Mouse (Mus musculus): ENCODE measurements around the gene Hist2h2be.
"Not testable (repeated sequence)": the region's sequence is repeated elsewhere in the genome, so short reads cannot be mapped to it uniquely, and the experiment has no call there.

The Hist2h2be gene

GRCm38 (mm10) chr3:96238954-96239793 lies 18.3 kb downstream of the Hist2h2be start, which contains the start of gene Hist2h3c2:
Hist2h3c2 (minus strand) TSS chr3:96239127.
- not testable (repeated sequence) for DNase-seq (ENCODE audit: extremely low spot score, low spot score)

- not testable (repeated sequence) for DNase-seq (ENCODE audit: extremely low spot score, low spot score)
Measured at GRCm38 (mm10) chr3:96239949-96240798, 19.3 kb downstream of the Hist2h2be start, which contains the start of gene Hist2h2aa2. Hist2h2aa2 (minus strand) TSS chr3:96240276.

GRCm38 (mm10) chr3:96240799-96241197 lies 19.9 kb downstream of the Hist2h2be start:
- no peak for DNase-seq (ENCODE audit: extremely low spot score, low spot score)

- DNase-seq (ENCODE audit: extremely low spot score, low spot score), result no peak
Measured at GRCm38 (mm10) chr3:96243921-96244572, 23.1 kb downstream of the Hist2h2be start.

GRCm38 (mm10) chr3:96245003-96245886 lies 24.3 kb downstream of the Hist2h2be start, which contains the start of gene Hist2h2aa1:
Hist2h2aa1 (plus strand) TSS chr3:96245497.
- peak; percentile 79 for DNase-seq (ENCODE audit: extremely low spot score, low spot score)

- DNase-seq (ENCODE audit: extremely low spot score, low spot score), result not testable (repeated sequence)
Measured at GRCm38 (mm10) chr3:96246018-96246417, 25.1 kb downstream of the Hist2h2be start.

- DNase-seq (ENCODE audit: extremely low spot score, low spot score), result not testable (repeated sequence)
Measured at GRCm38 (mm10) chr3:96246427-96246856, 25.5 kb downstream of the Hist2h2be start, which contains the start of gene Hist2h3c1. Hist2h3c1 (plus strand) TSS chr3:96246685.

- no peak for DNase-seq (ENCODE audit: extremely low spot score, low spot score)
Measured at GRCm38 (mm10) chr3:96247356-96248140, 26.6 kb downstream of the Hist2h2be start.

- DNase-seq (ENCODE audit: extremely low spot score, low spot score), result no peak
Measured at GRCm38 (mm10) chr3:96248141-96249033, 27.5 kb downstream of the Hist2h2be start.

GRCm38 (mm10) chr3:96249034-96249345 lies 28.1 kb downstream of the Hist2h2be start:
- no peak for DNase-seq (ENCODE audit: extremely low spot score, low spot score)

GRCm38 (mm10) chr3:96250890-96251289 lies 30.0 kb downstream of the Hist2h2be start:
- no peak for DNase-seq (ENCODE audit: extremely low spot score, low spot score)

- DNase-seq (ENCODE audit: extremely low spot score, low spot score), result no peak
Measured at GRCm38 (mm10) chr3:96251787-96252186, 30.9 kb downstream of the Hist2h2be start.

GRCm38 (mm10) chr3:96254683-96255355 lies 33.9 kb downstream of the Hist2h2be start:
- no peak for DNase-seq (ENCODE audit: extremely low spot score, low spot score)

- no peak for DNase-seq (ENCODE audit: extremely low spot score, low spot score)
Measured at GRCm38 (mm10) chr3:96255926-96256593, 35.1 kb downstream of the Hist2h2be start.

- no peak for DNase-seq (ENCODE audit: extremely low spot score, low spot score)
Measured at GRCm38 (mm10) chr3:96257190-96257589, 36.3 kb downstream of the Hist2h2be start.

GRCm38 (mm10) chr3:96260220-96260619 lies 39.3 kb downstream of the Hist2h2be start:
- DNase-seq (ENCODE audit: extremely low spot score, low spot score), result no peak

GRCm38 (mm10) chr3:96261623-96262022 lies 40.7 kb downstream of the Hist2h2be start:
- DNase-seq (ENCODE audit: extremely low spot score, low spot score), result no peak
